Mouse (Mus musculus) A20 (cell line): ENCODE measurements around the gene Arl15.

Experiments used
- DNase-seq: peaks from one replicate; pipeline ENCODE4 v3.0.0-alpha.2; 2011; ENCODE audit warnings: low read depth, low spot score

Gene Arl15

GRCm38 (mm10) chr13:113869212-113870205 lies 75.2 kb downstream of the Arl15 start:
- peak; percentile 52 for DNase-seq

DNA sequence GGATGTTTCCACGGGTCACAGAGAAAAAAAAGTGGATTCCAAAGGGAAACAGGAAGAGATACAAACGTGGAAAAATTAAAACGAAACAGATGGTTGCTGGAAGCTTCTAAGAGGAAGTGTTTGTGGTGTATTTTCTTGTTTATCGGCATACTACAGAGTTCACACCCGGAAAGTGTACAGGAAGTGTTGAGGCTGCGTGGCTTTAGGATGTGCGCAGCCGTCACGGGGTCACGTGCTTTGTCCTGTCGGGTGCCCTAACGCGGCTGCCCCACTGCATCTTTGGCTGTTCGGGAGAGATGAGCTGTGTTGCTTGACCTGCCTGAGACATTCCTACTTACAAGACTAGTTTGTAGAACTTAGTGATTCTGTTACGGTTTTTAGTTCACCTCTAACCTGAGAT lies 76.1 kb downstream of the Arl15 start:
- DNase-seq = no peak

GRCm38 (mm10) chr13:113871853-113872252 lies 77.5 kb downstream of the Arl15 start:
- DNase-seq = no peak

DNA sequence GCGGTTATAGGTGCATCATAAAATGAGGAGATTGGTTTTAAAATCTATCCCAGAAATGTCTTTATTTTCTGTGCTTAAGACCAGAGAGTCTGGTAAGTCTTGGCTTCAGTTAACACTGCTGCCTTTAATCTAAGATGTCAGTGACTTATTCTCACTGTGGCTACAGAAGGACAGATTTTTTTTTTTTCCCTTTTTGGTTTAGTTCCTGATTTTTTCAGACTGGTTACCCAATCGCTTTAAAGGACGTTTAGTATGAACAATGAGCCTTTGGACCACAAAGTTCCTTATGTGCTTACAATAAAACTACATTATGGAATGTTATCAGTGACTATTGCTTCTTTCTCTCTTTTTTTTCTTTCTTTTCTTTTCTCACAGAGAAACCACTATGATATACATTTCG lies 81.4 kb downstream of the Arl15 start:
- DNase-seq = no peak

GRCm38 (mm10) chr13:113877420-113877819 lies 83.1 kb downstream of the Arl15 start:
- DNase-seq = peak; percentile 62

GRCm38 (mm10) chr13:113878571-113878970 lies 84.3 kb downstream of the Arl15 start:
- no peak for DNase-seq

DNA sequence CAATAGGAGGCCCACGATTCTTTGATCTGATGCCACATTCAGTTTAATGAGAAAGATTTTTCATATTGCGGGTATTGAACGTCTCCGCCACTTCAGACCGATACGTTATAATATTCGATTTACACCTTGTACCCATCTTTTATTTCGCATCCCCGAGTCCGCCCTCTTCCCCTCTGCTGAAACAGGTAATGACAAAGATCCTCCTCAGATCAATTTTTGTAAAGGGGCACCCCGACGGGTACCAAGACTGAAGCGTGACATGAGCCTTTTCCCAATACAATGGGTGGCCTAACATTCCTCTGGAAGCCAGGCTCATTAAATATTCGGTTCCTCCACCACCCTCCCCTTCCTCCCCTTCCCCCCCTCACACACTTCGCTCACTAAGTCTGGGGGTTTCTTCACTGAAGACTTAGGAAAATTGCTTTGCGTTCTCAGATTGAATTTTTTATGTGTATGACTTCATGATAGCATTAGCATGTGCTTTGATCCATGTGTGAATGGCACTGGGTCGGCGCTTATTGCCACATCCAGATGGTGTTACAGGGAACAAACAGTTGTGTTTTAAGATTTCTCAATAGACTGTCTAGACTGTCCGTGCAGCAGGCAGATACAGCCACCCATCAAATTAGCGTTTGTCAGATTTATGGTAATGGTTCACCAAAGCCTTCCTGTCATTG lies 85.5 kb downstream of the Arl15 start:
- DNase-seq = no peak

DNA sequence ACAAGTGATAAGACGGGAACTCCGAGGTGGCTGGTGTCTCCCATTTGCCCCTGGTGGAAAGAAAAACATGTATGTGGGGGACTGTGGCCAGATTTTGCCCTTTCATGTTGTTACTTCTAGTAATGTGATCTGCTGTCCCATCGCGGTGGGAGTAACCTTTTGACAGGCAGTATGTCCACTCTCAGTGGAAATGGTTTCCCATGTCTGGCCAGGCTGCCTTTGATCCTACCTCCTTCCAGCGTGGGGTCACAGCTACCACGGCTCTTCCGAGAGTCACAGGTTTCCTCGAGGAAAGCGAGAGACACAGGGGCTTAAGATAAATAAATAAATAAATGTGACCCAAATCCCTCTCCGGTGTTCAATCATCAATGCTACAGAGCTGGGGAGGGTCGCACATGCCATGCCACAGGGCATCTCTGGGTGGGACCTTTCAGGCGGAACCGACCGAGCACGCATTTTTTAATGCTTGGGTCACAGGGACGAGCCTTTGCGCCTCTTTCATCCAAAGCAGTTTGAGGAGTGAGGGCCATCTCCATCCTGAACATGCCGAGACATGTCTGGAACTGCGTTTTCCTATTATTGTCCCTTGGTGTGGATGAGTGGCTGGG lies 86.4 kb downstream of the Arl15 start:
- no peak for DNase-seq

DNA sequence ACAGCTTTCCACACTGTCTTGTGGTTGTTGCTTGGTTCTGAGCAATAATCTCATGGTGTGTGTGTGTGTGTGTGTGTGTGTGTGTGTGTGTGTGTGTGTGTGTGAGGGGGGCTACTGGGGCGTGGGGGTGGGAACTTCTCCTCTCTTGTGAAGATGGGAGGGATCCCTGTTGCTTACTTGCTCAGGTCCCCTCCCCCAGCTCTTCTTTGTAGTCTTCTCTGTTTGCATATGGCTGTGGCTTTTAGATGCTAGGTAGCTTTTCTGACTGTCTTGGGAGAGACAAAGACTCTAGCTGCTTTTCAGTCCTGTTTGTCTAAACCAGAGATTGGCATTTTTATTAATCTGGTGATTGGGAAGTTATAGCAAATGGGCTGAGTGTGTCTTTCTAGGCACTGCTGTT lies 88.7 kb downstream of the Arl15 start:
- DNase-seq = no peak

DNA sequence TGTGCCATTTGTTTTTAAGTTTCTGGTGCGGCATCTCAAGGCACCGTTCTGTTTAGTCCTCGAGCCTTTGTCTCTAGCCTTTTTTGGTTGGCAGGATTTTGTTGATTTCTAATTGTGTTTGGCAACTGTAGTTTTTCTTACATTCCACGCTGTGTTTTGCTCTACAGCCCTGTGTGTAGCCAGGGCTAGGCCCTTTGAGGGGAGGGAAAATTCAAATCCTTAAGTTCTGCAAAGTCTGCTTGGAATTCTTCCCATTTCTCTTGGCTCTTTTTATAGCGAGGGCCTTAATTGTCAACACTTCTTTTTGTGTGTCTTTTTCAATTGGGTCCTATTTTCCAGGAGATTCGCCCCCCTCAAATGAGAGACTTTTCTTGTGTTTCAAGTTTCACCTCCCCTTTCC lies 92.8 kb downstream of the Arl15 start:
- DNase-seq = no peak

DNA sequence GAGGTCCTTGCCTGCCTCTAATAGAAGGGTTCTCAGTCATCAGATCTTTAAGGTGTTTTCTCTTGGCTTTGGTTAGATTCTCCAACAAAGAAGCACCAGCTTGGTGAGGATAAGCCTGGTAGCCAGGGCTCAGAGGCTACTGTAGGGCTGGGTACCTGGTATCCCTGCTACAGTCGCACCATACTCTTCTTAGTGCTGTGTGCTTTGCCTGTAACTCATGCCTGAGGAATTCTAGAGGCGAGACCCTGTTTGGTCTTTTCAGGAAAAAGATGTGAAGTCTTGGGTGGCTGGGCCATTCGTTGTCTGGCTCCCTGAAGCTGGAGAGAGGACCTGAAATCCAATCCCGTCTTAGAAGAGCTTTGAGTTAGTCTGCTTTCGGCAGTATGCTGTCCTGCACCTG lies 93.8 kb downstream of the Arl15 start:
- DNase-seq = no peak

DNA sequence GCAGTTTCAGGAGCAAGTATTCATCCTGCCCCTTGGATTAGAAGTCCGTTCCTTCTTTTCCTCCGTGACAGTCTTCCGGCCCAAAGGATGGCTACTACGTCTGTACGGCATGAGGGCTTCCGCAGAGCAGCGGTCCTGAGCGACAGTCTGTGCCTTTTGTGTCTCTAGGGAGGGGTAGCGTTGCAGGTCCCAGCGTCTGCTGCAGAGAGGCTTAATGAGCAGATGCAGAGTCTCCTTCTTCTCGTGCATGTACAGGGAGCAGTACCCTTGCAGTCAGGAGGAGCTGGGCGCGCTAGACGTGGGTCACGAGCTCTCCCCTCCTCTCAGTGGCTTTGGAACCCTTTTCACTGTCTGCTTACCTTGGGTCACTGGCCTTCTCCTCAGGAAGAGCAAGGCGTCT lies 94.4 kb downstream of the Arl15 start:
- DNase-seq = no peak

DNA sequence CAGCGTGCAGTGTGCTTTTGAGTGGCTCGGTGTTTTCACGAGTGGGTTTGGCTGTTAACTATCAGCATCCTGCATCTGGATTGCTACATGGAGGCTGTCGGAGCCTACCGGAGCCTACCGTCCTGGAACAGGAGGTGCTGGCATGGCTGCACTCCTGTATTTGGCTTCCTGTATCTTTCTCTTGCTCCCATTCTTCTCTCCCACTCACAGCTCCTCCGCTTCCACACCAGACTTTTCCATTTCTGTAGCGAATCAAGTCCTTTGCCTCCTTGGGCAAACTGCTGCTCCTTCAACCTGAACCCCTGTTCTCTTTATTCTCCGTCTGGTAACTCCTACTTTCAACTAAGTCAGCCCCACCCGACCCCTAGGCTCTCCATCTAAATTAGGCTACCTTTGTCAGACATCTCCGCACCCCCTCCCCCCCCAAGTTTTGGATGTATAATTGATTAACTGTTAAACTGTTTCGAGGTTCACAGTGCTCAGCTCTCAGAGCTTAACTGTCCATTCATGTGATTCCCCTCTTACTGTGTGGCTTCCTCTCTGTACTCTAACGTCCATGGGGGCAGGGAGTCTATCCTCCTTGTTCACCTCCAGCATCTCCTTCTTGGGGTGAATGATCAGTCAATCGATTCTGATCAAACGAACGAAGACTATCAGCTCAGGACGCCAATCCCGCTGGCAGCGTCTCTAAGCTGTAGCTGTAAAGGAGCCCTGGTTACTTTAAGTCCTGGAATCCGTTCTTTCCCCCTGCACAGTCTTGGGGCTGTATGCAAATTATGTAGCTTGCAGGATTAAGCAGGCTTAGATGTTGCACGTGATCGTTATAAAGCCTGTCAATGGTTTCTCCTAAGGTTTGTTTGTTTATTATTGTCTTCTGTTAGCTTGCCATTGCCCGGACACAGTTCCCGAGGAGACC lies 95.1 kb downstream of the Arl15 start:
- DNase-seq = no peak

DNA sequence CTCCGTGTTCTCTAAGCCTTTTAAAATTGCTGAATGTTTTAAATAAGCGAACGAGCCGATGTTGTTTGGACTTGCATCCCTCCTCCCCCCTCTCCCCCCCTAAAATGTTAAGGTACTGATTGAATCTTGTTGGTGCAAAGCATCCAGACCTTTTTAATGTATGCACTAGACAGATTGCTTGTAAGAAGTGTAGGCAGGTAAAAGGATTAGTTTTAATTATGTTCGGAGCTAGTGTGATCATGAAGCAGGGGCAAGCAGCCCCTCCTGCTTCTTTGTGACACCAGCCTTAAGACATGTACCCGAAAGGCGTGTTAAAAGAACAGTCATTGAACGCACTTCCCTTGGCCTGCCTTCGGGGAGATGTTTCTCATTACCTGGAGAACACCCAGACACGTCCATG lies 102.4 kb downstream of the Arl15 start:
- no peak for DNase-seq

DNA sequence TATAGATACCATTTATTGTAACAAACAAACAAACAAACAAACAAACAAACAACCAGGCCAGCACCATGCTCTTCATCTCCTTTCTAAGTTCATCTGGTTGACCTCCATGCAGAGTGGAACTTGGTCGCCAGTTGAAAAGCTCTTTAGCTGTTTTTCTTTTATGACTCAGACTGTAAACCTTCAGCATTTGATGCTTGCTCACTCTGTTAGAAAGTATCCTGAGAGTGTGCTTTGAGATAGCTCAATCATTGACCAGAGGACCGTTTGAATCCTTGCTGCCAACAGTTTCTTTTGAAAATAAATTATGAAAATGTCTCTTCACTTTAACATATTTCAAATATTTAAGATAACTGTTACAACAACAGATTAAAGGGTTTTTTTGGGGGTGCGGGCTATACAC lies 103.2 kb downstream of the Arl15 start:
- no peak for DNase-seq

- no peak for DNase-seq
Measured at GRCm38 (mm10) chr13:113897951-113898350, 103.6 kb downstream of the Arl15 start.

GRCm38 (mm10) chr13:113901001-113901545 lies 106.8 kb downstream of the Arl15 start:
- DNase-seq = no peak

GRCm38 (mm10) chr13:113903255-113903654 lies 109.0 kb downstream of the Arl15 start:
- DNase-seq = no peak

DNA sequence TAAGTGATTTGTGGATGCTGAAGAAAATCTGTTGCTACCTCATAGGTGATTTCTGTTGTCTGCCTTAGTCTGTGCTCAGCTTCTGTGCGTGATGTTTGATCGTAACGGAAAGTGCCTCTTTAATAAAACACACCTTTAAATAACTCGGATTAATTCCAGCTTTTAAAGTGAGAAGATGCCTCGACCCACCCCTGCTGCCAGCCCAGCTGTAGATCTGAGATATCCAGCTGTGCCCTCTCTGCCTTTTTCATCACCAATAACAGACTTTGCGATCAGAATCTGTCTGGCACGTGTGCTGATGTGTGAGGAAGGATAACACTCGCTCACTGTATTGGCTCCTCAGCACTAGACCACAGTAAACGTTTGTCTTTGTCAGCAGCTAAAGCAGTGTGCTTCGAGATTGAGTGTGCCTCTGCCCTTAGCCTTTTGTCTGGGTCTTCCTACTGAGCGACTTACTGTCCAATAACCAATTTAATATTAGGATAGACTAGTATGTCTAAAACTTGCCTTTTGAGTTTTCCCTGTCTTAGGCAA lies 117.7 kb downstream of the Arl15 start:
- no peak for DNase-seq

- no peak for DNase-seq
Measured at GRCm38 (mm10) chr13:113914551-113914971, 120.3 kb downstream of the Arl15 start.

DNA sequence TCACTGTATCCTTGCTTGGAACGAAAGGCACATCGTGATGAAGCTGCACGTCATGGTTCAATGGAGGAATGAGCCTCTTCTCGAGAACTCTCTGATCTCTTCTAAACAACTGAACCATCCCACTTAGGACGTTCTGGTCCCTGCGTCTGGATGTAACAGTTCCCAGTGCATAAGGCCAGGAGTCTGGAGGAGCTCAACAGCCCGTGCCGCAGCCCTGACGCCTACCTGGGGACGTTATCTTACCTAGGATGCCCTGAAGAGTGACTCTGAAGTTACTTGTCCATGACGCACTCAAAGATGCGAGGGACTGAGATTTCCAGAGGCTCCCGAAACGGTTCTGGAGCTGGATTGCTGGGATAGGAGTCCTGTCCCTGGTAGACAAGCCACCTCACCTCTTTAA lies 121.4 kb downstream of the Arl15 start:
- DNase-seq = no peak
